Mouse (Mus musculus) testis, adult 2 months (tissue): ENCODE measurements at regions not wholly inside any gene's neighbourhood (a gene's known extent, or its start where the extent isn't known, plus 50 kb on each side); places are given as distances from the start of the nearest gene placed in this dataset.

Source experiments
- H3K27ac ChIP-seq: fragments of 200-500 bp; 2 replicates; pipeline ENCODE4 v1.5.1; 2012; ENCODE audit warnings: low read depth, low read length; ENCODE audit not compliant: control insufficient read depth, insufficient read depth
- H3K27me3 ChIP-seq: fragments of 200-500 bp; 2 replicates; pipeline ENCODE4 v1.6.1; 2012; ENCODE audit warnings: mild to moderate bottlenecking, low read length, moderate library complexity; ENCODE audit not compliant: control insufficient read depth, insufficient read depth
- H3K36me3 ChIP-seq: fragments of 200-500 bp; 2 replicates; pipeline ENCODE4 v1.6.1; 2012; ENCODE audit warnings: mild to moderate bottlenecking, low read length; ENCODE audit not compliant: control insufficient read depth, insufficient read depth
- H3K4me1 ChIP-seq: fragments of 200-500 bp; 2 replicates; pipeline ENCODE4 v1.6.1; 2012; ENCODE audit warnings: low read length; ENCODE audit not compliant: control insufficient read depth, insufficient read depth
- H3K4me3 ChIP-seq: fragments of 200-500 bp; 2 replicates; pipeline ENCODE4 v1.5.1; 2012; ENCODE audit warnings: low read depth, mild to moderate bottlenecking, low read length, moderate library complexity, mixed read lengths; ENCODE audit not compliant: control insufficient read depth
- CTCF ChIP-seq: fragments of 200-500 bp; IDR thresholded peaks from 2 replicates; pipeline ENCODE4 v1.5.1; 2012; ENCODE audit warnings: low read depth, mild to moderate bottlenecking, inconsistent platforms, low read length, moderate library complexity; ENCODE audit not compliant: control insufficient read depth, insufficient read depth, insufficient replicate concordance
- POLR2A ChIP-seq: fragments of 200-500 bp; IDR thresholded peaks from 2 replicates; pipeline ENCODE4 v1.6.1; 2012; ENCODE audit warnings: low read depth, mild to moderate bottlenecking, inconsistent platforms, low read length, moderate library complexity; ENCODE audit not compliant: control insufficient read depth

DNA sequence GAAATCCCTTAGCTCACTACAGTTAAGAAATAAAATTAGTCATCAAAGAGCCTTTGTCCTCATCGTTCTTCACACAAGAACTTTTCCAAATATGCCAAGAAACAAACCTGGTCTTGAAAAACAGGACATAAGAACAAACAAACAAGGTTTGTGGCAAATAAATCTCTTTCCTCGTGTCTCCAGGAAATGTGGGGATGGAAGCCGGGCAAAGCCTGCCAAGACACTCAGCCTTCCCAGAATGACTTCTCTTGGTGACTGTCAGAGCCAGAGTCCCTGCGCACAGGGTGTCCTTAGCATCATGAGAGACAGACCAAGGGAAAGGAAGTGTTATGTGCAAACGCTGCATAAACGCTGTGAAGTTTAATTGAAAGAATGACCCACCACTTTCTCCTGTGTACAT is 147.2 kb downstream of the Foxo1 start:
- Histone ChIP-seq H3K4me3 (no peak overlapping the region), H3K27me3 (no peaks in the 10 kb centered on the region), H3K27ac (no peak overlapping the region), H3K36me3 (no peaks in the 10 kb centered on the region), H3K4me1 (no peaks in the 10 kb centered on the region)
- no peak for TF ChIP-seq POLR2A
- TF ChIP-seq CTCF = no peak

DNA sequence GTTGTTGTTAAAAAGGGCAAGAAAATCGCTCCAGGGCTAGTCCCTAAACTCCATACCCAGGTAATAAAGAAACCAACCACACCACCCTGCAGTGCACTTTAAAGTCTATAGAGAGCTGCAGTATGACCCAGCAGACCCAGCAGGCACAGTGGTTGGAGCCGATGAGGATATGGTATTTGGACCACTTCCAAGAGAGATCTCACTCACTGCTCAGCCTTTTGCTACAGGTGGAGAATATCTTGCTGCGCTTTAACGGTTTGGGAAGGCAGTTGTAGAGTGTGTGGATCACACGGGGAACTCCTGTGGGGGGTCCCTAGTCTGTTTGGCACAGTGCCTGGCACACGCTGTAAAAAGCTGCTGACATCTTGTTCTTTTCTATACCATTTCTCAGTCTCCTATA is 145.9 kb downstream of the Foxo1 start:
- Histone ChIP-seq H3K4me1 (no peaks in the 10 kb centered on the region), H3K4me3 (no peak overlapping the region), H3K27me3 (no peaks in the 10 kb centered on the region), H3K36me3 (no peaks in the 10 kb centered on the region), H3K27ac (no peak overlapping the region)
- TF ChIP-seq POLR2A = no peak
- TF ChIP-seq CTCF = no peak

DNA sequence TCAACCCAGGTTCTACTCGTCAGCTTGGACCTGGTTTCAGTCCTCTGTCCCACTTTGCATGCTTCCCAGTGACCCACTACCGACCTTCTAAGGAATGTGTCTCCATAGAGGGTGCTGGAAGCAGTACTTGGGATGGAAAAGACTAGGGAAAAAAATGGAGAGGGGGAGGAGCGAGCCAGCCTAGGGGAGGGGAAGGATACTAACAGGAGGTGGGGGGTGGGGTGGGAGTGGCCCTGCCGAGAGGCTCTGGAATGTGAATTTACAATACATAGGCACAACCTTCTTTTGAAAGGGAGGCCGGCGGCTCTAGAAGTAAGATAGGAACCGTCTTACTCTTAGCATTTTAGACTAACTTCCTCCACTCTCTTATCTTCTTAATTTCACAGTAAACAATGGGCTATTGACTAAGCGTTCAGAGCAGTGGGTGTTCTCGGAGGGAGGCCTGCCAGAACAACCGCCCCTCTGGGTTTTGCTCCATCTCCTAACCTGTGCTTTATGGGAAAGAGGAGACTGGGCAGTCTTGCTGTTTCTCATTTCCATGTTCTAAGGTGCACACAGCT is 145.1 kb downstream of the Foxo1 start:
- TF ChIP-seq CTCF (no peak), POLR2A (no peak)
- H3K27me3 ChIP-seq = no peaks in the 10 kb centered on the region

DNA sequence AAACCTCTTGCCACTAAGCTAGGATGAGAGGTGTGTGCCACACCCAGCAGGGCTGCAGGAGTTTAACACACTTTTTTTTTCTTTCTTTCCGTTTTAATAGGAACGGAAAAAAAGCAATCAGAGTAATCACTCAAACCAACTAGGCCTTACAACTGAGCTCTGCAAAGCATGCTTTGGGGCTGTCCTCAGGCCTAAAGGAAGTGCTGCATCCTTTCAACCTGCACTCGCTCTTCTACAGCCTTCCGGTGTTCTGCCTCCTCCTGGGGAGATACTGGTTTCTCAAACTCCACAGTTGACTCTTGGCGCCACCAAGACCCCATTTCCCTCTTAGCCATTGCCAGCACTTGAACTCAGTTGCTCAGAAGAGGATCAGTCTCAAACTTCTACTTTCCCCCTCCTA is 143.2 kb downstream of the Foxo1 start:
- H3K4me1 ChIP-seq = no peaks in the 10 kb centered on the region
- H3K4me3 ChIP-seq = no peak overlapping the region
- H3K36me3 ChIP-seq = no peaks in the 10 kb centered on the region
- TF ChIP-seq POLR2A (no peak), CTCF (no peak)
- H3K27ac ChIP-seq = no peak overlapping the region
- no peaks in the 10 kb centered on the region for H3K27me3 ChIP-seq

More for the DNA sequence above, 145.1 kb downstream of the Foxo1 start:
- Histone ChIP-seq H3K36me3 (no peaks in the 10 kb centered on the region), H3K4me1 (no peaks in the 10 kb centered on the region), H3K27ac (no peak overlapping the region), H3K4me3 (no peak overlapping the region)

DNA sequence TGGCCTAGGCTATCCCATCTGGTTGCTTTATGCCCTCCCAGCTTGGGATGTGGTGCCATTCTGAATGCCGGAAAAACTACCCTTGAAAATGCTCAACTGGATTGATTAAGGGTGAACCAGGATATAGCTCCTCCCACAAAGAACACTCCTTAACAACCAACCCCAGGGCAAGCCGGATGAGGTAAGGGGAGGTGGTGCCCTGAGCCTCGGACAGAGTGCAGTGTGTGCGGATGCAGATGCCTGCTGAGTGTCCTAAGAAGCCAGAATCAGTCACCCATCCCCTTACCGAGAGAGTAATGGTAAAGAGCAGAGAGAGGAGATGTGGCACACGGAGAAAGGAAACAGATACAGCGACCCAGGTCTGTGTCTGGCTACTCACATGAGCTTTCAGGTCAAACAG is 141.3 kb downstream of the Foxo1 start:
- Histone ChIP-seq H3K36me3 (no peaks in the 10 kb centered on the region), H3K27ac (no peak overlapping the region), H3K4me1 (no peaks in the 10 kb centered on the region), H3K27me3 (no peaks in the 10 kb centered on the region), H3K4me3 (no peak overlapping the region)
- TF ChIP-seq POLR2A (no peak), CTCF (no peak)

DNA sequence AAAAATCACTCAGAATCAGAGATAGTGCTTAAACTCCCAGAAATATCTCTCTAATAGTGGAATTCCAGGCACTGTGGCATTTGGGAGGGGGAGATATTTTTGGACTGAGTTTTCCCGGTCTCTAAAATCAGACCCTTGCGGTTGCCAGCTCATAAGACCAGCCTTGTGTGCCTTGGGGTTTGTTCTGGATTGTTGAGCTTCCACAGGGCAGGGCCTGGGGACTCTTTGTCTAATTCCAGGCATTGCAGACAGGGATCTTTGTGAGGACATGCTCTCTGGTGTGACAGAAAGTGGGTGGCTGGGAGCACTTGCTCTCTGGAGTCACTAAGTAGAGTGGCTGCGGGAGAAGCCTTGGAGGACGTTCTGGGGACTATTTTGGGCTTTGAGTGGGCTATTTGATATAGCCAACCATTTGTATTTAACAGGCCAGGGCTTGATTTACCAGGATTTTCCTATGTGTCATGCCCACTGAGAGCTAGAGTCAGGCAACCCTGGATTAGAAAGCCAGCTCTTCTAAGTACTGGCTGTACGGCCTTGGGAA is 138.7 kb downstream of the Foxo1 start:
- no peak overlapping the region for H3K27ac ChIP-seq
- H3K4me1 ChIP-seq = no peaks in the 10 kb centered on the region
- H3K27me3 ChIP-seq = no peaks in the 10 kb centered on the region
- H3K4me3 ChIP-seq = no peak overlapping the region
- no peaks in the 10 kb centered on the region for H3K36me3 ChIP-seq
- TF ChIP-seq POLR2A (no peak), CTCF (no peak)

DNA sequence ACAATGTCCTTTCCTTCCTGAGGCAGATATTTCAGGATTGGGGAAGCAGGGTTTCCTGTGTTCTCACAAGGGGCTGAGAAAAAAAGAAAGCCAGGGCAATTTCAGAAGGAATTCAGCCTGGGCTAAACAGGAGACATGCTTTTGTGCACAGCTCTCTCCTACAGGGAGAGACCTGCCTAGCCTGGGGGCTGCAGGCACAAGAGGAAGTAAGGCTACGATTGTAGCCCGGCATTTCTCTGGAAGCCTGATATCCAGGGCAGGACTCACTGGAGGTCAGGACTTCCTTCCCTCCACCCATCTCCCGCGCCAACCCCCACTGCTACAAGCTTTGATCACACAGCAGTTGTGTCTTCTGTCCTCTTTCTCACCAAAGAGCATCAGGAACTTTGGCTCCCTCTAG is 136.5 kb downstream of the Foxo1 start:
- Histone ChIP-seq H3K27me3 (no peaks in the 10 kb centered on the region), H3K36me3 (no peaks in the 10 kb centered on the region), H3K4me3 (no peak overlapping the region), H3K4me1 (peaks cover 7% of the 10 kb centered on the region), H3K27ac (no peak overlapping the region)
- TF ChIP-seq POLR2A (no peak), CTCF (no peak)

DNA sequence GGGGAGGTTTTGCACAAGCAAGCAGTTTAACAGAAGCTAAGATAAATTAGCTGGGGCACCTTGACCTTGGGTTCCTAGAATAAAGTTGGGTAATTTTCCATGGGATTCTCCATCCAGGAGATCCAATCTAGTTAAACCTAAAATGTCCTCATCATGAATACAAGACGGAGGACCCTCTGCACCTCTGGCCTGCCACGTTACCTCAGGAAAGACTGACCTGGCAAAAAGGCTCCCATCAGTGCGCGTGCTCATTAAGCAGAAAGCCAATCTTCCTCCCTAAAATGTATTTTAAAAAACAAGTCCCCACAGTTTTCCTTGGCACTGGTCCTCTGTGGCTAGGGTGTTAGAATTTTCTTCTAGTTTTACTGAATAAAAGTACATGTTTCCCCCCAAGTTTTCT is 134.9 kb downstream of the Foxo1 start:
- Histone ChIP-seq H3K27me3 (no peaks in the 10 kb centered on the region), H3K36me3 (no peaks in the 10 kb centered on the region), H3K27ac (no peak overlapping the region), H3K4me3 (no peak overlapping the region), H3K4me1 (peaks cover 7% of the 10 kb centered on the region)
- TF ChIP-seq POLR2A (no peak), CTCF (no peak)
